Mouse (Mus musculus) lung, postnatal 0 days (tissue): ENCODE measurements at regions not wholly inside any gene's neighbourhood (a gene's known extent, or its start where the extent isn't known, plus 50 kb on each side); places are given as distances from the start of the nearest gene placed in this dataset.

Experiments
- CTCF ChIP-seq: IDR thresholded peaks from 2 replicates; pipeline ENCODE4 v1.5.1; 2016; ENCODE audit warnings: antibody characterized with exemption, mild to moderate bottlenecking
- EP300 ChIP-seq: IDR thresholded peaks from 2 replicates; pipeline ENCODE4 v1.6.1; 2016; ENCODE audit warnings: antibody characterized with exemption, mild to moderate bottlenecking, control low read depth

- no peak for TF ChIP-seq CTCF
- TF ChIP-seq EP300: no peak
Measured at GRCm38 (mm10) chr15:61098968-61099367, 176.2 kb upstream of the A1bg start.
